Mouse (Mus musculus): ENCODE measurements around the gene Cnn1. TPM values are rescaled to one million over a fixed set of nuclear protein-coding genes. Genes with fewer than 3 reads are reported as not detected.

The Cnn1 gene
- total RNA-seq, 1 experiment, result 25.6 TPM

DNA sequence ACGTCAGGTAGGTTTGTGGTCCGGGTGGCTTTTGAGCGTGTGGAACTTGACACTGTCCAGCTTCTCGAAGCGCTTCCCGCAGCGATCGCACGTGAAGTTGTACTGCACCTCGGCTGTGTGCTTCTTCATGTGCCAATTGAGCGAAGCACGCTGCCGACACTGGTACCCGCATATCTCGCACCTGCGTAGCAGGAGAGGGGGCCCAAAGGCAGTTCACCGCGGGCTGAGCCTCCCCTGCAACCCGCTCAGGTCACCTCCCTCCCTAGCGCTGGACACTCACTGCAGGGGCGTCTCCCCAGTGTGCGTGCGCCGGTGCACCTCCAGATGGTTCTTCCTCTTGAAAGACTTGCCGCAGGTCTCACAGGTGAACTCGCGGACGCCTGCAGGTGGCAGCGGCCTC lies 43.3 kb upstream of the Cnn1 start:
- DNase-seq (ENCODE audit: low read depth, low spot score), result no peak

DNA sequence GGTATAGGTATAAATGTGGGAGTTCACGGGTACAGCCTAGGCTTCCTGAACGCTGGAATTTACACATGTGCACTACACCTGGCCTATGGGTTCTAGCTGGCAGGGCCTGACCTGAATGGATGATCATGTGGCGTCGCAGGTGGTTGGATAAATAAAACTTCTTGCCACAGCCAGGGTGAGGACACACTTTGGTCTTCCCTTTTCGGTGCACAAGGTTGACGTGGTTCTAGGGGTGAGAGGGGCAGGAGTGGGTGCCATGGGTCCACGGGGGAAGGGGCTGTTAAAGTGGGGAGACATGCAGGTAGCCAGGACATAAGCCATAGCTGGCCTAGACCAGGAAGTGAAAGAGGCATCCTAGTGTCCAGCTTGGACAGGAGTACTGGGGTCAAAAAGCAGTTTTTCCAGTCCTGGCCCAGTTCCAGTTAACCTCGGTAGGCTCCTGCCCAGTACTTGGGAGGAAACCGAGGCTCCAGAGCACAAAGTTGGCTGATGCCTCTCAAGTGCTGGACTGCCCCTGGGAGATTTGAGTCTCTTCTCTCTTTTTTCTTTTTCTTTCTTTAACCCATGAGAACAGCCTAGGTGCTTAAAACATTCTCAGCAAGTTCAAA lies 42.6 kb upstream of the Cnn1 start:
- no peak for TF ChIP-seq ZC3H11A (IDR thresholded peaks at IDR 0.05; ENCODE audit: borderline replicate concordance, low read depth, low read length)
- no peak for TF ChIP-seq ZNF384 (IDR thresholded peaks at IDR 0.05; ENCODE audit: low read depth, low read length)
- TF ChIP-seq HCFC1 (IDR thresholded peaks at IDR 0.05; ENCODE audit: borderline replicate concordance, insufficient read depth, low read length), result no peak
- TF ChIP-seq CHD2 (IDR thresholded peaks at IDR 0.05; ENCODE audit: low read depth, low read length), result no peak
- no peak for TF ChIP-seq MAFK (IDR thresholded peaks at IDR 0.05; ENCODE audit: insufficient read depth, low read depth, low read length)
- DNase-seq (ENCODE audit: low read depth, low spot score), result no peak
- Histone ChIP-seq H3K36me3 (ENCODE audit: control insufficient read depth, insufficient read depth, low read length, poor library complexity, severe bottlenecking) (peaks cover 2% of the 10 kb centered on the region; the same call in 1 of the 2 replicates), H3K4me1 (ENCODE audit: control insufficient read depth in 2 of 2, insufficient read depth in 2 of 2, low read length in 2 of 2, poor library complexity in 1 of 2) (peaks cover 0 to 12% of the 10 kb centered on the region in 2 experiments; a peak in 3 of 4 replicates), H3K9me3 (ENCODE audit: control insufficient read depth, insufficient read depth, low read depth, low read length) (no peaks in the 10 kb centered on the region), H3K4me3 (ENCODE audit: insufficient read depth in 1 of 2, low read depth in 1 of 2, low read length in 2 of 2, poor library complexity in 1 of 2, severe bottlenecking in 1 of 2) (no peak overlapping the region), H3K27ac (ENCODE audit: insufficient read depth, low read depth, low read length, poor library complexity, severe bottlenecking) (no peak overlapping the region), H3K9ac (ENCODE audit: insufficient read depth, low read depth, low read length, poor library complexity, severe bottlenecking) (no peak overlapping the region)
- in situ Hi-C loops (cut with MboI; ENCODE audit: low sequenced_read_pairs in 2 of 2, unreplicated experiment in 2 of 2), result no loop called here

More for the DNA sequence above, 43.3 kb upstream of the Cnn1 start:
- Histone ChIP-seq H3K36me3 (ENCODE audit: control insufficient read depth, insufficient read depth, low read length, poor library complexity, severe bottlenecking) (no peaks in the 10 kb centered on the region), H3K4me3 (ENCODE audit: insufficient read depth in 1 of 2, low read depth in 1 of 2, low read length in 2 of 2, poor library complexity in 1 of 2, severe bottlenecking in 1 of 2) (peak overlapping the region in 1 of 2 experiments; percentile 38; a peak in 1 of 4 replicates), H3K9me3 (ENCODE audit: control insufficient read depth, insufficient read depth, low read depth, low read length) (no peaks in the 10 kb centered on the region), H3K27ac (ENCODE audit: insufficient read depth, low read depth, low read length, poor library complexity, severe bottlenecking) (no peak overlapping the region), H3K4me1 (ENCODE audit: control insufficient read depth in 2 of 2, insufficient read depth in 2 of 2, low read length in 2 of 2, poor library complexity in 1 of 2) (peaks cover 0 to 19% of the 10 kb centered on the region in 2 experiments; a peak in 3 of 4 replicates), H3K9ac (ENCODE audit: insufficient read depth, low read depth, low read length, poor library complexity, severe bottlenecking) (no peak overlapping the region)
- TF ChIP-seq HCFC1 (IDR thresholded peaks at IDR 0.05; ENCODE audit: borderline replicate concordance, insufficient read depth, low read length), result no peak
- no peak for TF ChIP-seq ZNF384 (IDR thresholded peaks at IDR 0.05; ENCODE audit: low read depth, low read length)
- TF ChIP-seq MAFK (IDR thresholded peaks at IDR 0.05; ENCODE audit: insufficient read depth, low read depth, low read length), result no peak
- no peak for TF ChIP-seq ZC3H11A (IDR thresholded peaks at IDR 0.05; ENCODE audit: borderline replicate concordance, low read depth, low read length)
- no peak for TF ChIP-seq CHD2 (IDR thresholded peaks at IDR 0.05; ENCODE audit: low read depth, low read length)
- in situ Hi-C loops (cut with MboI; ENCODE audit: low sequenced_read_pairs in 2 of 2, unreplicated experiment in 2 of 2), result no loop called here

DNA sequence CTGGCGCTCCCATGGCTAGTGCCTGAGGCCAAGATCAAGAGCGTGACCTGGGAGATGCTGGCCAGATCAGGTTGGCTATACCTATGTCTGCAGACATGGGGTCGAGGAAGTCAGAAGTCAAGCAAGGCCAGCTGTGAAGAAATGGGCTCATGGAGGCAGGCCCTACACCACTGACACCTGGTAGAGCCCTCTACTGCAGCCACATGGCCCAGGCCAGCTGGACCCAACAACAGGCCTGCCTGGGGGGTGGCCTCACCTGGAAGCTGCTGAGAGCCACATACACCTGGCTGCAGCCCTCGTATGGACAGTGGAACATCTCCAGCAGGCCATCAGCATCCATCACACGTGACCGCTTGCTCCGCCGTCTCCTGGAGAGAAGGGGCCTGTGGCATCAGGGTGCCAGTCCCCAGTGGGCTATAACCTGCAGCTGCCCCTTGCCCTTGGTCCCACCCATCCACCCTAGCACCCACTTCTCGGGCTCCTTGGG lies 41.9 kb upstream of the Cnn1 start:
- no peaks in the 10 kb centered on the region for H3K9me3 ChIP-seq (ENCODE audit: control insufficient read depth, insufficient read depth, low read depth, low read length)
- peaks cover 2% of the 10 kb centered on the region; the same call in 1 of the 2 replicates for H3K36me3 ChIP-seq (ENCODE audit: control insufficient read depth, insufficient read depth, low read length, poor library complexity, severe bottlenecking)
- no peak for TF ChIP-seq CHD2 (IDR thresholded peaks at IDR 0.05; ENCODE audit: low read depth, low read length)
- TF ChIP-seq HCFC1 (IDR thresholded peaks at IDR 0.05; ENCODE audit: borderline replicate concordance, insufficient read depth, low read length), result no peak
- no peak for TF ChIP-seq ZNF384 (IDR thresholded peaks at IDR 0.05; ENCODE audit: low read depth, low read length)
- no peak for TF ChIP-seq ZC3H11A (IDR thresholded peaks at IDR 0.05; ENCODE audit: borderline replicate concordance, low read depth, low read length)
- TF ChIP-seq MAFK (IDR thresholded peaks at IDR 0.05; ENCODE audit: insufficient read depth, low read depth, low read length), result no peak
- no peak for DNase-seq (ENCODE audit: low read depth, low spot score)
- H3K27ac ChIP-seq (ENCODE audit: insufficient read depth, low read depth, low read length, poor library complexity, severe bottlenecking), result no peak overlapping the region
- no peak overlapping the region for H3K9ac ChIP-seq (ENCODE audit: insufficient read depth, low read depth, low read length, poor library complexity, severe bottlenecking)
- no peak overlapping the region for H3K4me3 ChIP-seq (ENCODE audit: insufficient read depth in 1 of 2, low read depth in 1 of 2, low read length in 2 of 2, poor library complexity in 1 of 2, severe bottlenecking in 1 of 2)
- peaks cover 0 to 12% of the 10 kb centered on the region in 2 experiments; a peak in 3 of 4 replicates for H3K4me1 ChIP-seq (ENCODE audit: control insufficient read depth in 2 of 2, insufficient read depth in 2 of 2, low read length in 2 of 2, poor library complexity in 1 of 2)
- in situ Hi-C loops (cut with MboI; ENCODE audit: low sequenced_read_pairs in 2 of 2, unreplicated experiment in 2 of 2), result no loop called here

DNA sequence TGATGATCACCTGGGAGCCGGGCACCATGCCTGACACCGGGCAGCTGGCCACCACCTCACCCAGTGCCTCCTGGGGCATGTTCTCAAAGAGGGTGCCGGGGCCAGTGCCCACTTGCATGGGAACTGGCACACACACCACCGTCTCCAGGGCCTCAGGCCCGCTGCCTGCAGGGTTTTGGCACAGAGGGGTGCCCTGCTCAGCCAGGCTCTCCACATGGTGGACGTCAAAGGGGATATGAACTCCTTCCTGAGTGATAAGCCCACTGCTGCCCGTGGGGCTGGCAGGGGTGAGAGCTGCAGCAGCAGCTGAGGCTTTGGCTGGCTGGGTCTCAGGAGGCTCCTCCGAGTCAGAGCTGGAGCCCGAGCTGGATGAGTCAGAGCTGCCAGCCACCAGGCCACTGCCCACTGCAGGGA lies 41.0 kb upstream of the Cnn1 start:
- Histone ChIP-seq H3K4me3 (ENCODE audit: insufficient read depth in 1 of 2, low read depth in 1 of 2, low read length in 2 of 2, poor library complexity in 1 of 2, severe bottlenecking in 1 of 2) (no peak overlapping the region), H3K27ac (ENCODE audit: insufficient read depth, low read depth, low read length, poor library complexity, severe bottlenecking) (no peak overlapping the region), H3K9ac (ENCODE audit: insufficient read depth, low read depth, low read length, poor library complexity, severe bottlenecking) (no peak overlapping the region), H3K36me3 (ENCODE audit: control insufficient read depth, insufficient read depth, low read length, poor library complexity, severe bottlenecking) (peaks cover 4% of the 10 kb centered on the region; the same call in 1 of the 2 replicates), H3K4me1 (ENCODE audit: control insufficient read depth in 2 of 2, insufficient read depth in 2 of 2, low read length in 2 of 2, poor library complexity in 1 of 2) (peaks cover 0 to 12% of the 10 kb centered on the region in 2 experiments; a peak in 3 of 4 replicates), H3K9me3 (ENCODE audit: control insufficient read depth, insufficient read depth, low read depth, low read length) (no peaks in the 10 kb centered on the region)
- TF ChIP-seq HCFC1 (IDR thresholded peaks at IDR 0.05; ENCODE audit: borderline replicate concordance, insufficient read depth, low read length) (no peak), ZC3H11A (IDR thresholded peaks at IDR 0.05; ENCODE audit: borderline replicate concordance, low read depth, low read length) (no peak), ZNF384 (IDR thresholded peaks at IDR 0.05; ENCODE audit: low read depth, low read length) (no peak), CHD2 (IDR thresholded peaks at IDR 0.05; ENCODE audit: low read depth, low read length) (no peak), MAFK (IDR thresholded peaks at IDR 0.05; ENCODE audit: insufficient read depth, low read depth, low read length) (no peak)
- in situ Hi-C loops (cut with MboI; ENCODE audit: low sequenced_read_pairs in 2 of 2, unreplicated experiment in 2 of 2), result no loop called here
- no peak for DNase-seq (ENCODE audit: low read depth, low spot score)
